Mouse (Mus musculus): ENCODE data around the gene Snrpe. TPM values are rescaled to one million over a fixed set of nuclear protein-coding genes. Genes with fewer than 3 reads are reported as not detected.

The Snrpe gene
- total RNA-seq (2023), result 183 TPM

DNA sequence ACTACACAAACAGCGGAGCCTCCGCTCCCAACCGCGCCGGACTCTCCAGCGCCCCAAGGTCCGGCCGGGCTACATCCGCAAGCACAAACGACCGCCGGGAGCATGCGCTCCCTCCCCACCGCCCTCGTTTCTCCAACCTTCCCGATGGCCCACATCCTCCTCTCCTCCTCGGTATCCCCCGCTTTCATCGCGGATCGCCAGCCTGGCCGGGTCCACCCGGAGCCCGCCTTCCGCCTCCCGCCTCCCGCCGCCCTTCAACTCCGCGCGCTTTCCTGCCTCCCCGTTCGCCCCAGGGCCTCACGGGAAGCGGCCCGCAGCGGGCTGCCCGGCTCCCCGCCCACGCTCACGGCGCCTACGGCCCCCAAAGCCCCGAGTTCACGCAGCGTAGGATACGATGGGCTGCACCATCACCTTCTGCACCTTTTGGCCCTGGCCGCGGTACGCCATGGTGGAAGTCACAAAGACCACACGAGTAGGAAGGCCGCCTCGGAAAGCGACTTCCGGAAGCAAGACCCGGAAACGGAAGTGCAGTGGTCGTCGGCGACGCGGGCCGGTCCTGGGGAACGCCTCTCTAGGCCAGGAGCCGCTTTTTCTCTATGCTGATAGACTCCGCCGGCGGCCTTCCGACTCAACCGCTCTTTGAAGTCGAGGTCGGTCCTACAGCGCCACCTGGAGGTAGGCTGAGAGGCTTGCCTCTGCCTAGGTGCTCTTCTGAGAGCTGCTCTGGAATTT lies at the start of gene Snrpe:
Gene Snrpe (minus strand): TSS at position 521 of the 732 bp plus-strand sequence.

Other genes starting within 250 kb of the Snrpe start
- gene Etnk2, start 246.7 kb downstream of the Snrpe start, total RNA-seq (2023), result not detected
- 0.29 TPM for gene Sox13, start 185.9 kb downstream of the Snrpe start, total RNA-seq (2023)
- gene Zbed6, start 50.6 kb upstream of the Snrpe start, total RNA-seq (2023), result 25.9 TPM
- 52.8 TPM for gene Gm38394, start 51.0 kb upstream of the Snrpe start, total RNA-seq (2023)
- 45.9 TPM for gene Lax1, start 79.8 kb upstream of the Snrpe start, total RNA-seq (2023)
- gene Atp2b4, start 190.8 kb upstream of the Snrpe start, total RNA-seq (2023), result 3.9 TPM

Measured in CD4-positive naive resting alpha-beta T cell, adult 76 days (primary cell).